Mouse (Mus musculus) left cerebral cortex, adult 2 months (tissue): ENCODE data around the gene Frs2. TPM values are rescaled to one million over a fixed set of nuclear protein-coding genes. Genes with fewer than 3 reads are reported as not detected.

Experiments used
- DNase-seq, 2 experiments: peaks; one replicate each; pipeline ENCODE4 v3.0.0; 2021 to 2022; ENCODE audit warnings: low spot score in 2 of 2, mixed read lengths in 1 of 2; ENCODE audit errors: extremely low spot score in 1 of 2
- H3K27ac ChIP-seq: fragments of 200-600 bp; 2 replicates; pipeline ENCODE4 v1.8.1; 2022
- H3K4me3 ChIP-seq: fragments of 200-600 bp; 2 replicates; pipeline ENCODE4 v1.8.1; 2022
- CTCF ChIP-seq: fragments of 200-600 bp; IDR thresholded peaks from 2 replicates; pipeline ENCODE4 v1.8.1; 2022; ENCODE audit warnings: antibody characterized with exemption, mild to moderate bottlenecking, moderate library complexity
- intact Hi-C: fragments of 180-260 bp; cut with DNase I; formaldehyde crosslinking; loops from one replicate; pipeline ENCODE4 v1.15.1; 2025
- long read RNA-seq, 2 experiments: library from polyadenylated mRNA; stranded (forward); transcript quantifications; one replicate each; pipeline ENCODE4 v2.0.0; 2021; ENCODE audit warnings: borderline mapping rate in 2 of 2
- total RNA-seq, 2 experiments: library from RNA; stranded (reverse); gene quantifications; 2 replicates each; pipeline ENCODE4 v1.2.3; 2021

Frs2 gene
- 10 to 100 TPM; 36.6 to 36.9 TPM for total RNA-seq
- long read RNA-seq, experiment 1, full-length matches to known transcripts = 25 of 41 reads
- long read RNA-seq, experiment 1, partial matches to known transcripts = 1 of 41 reads
- long read RNA-seq, experiment 1, other reads (novel, unspliced or antisense) = 15 of 41 reads
- long read RNA-seq, experiment 2, full-length matches to known transcripts = 26 of 44 reads
- long read RNA-seq, experiment 2, partial matches to known transcripts = 1 of 44 reads
- long read RNA-seq, experiment 2, other reads (novel, unspliced or antisense) = 17 of 44 reads

- peak within 1 kb of the TSS; percentile 82 for H3K27ac ChIP-seq
- DNase-seq = peak; percentile 93 to 95
- peak within 1 kb of the TSS; percentile 86 for H3K4me3 ChIP-seq
- intact Hi-C loops = loop anchor here (1.0 to 10.0 kb wide), 5 partner anchors 59 to 194 kb away; partner anchors contain the start of genes Cct2, Rab3ip and Yeats4
- no peak for TF ChIP-seq CTCF
These were observed at the start of gene Frs2 for GRCm38 (mm10) chr10:117148361-117149003. TSS of gene Frs2 (minus strand) at chr10:117148534.

GRCm38 (mm10) chr10:117196696-117197095 lies 48.4 kb upstream of the Frs2 start:
- intact Hi-C loops = no loop called here
- Histone ChIP-seq H3K27ac (no peak overlapping the region), H3K4me3 (no peak overlapping the region)
- TF ChIP-seq CTCF = no peak
- DNase-seq = no peak

GRCm38 (mm10) chr10:117195748-117196147 lies 47.4 kb upstream of the Frs2 start:
- no peak for TF ChIP-seq CTCF
- Histone ChIP-seq H3K4me3 (no peak overlapping the region), H3K27ac (no peak overlapping the region)
- intact Hi-C loops = no loop called here
- no peak for DNase-seq

- TF ChIP-seq CTCF = no peak
- H3K27ac ChIP-seq = no peak overlapping the region
- intact Hi-C loops = no loop called here
- H3K4me3 ChIP-seq = no peak overlapping the region
- DNase-seq = no peak
These were observed 46.7 kb upstream of the Frs2 start for GRCm38 (mm10) chr10:117195005-117195404.

GRCm38 (mm10) chr10:117193364-117193763 lies 45.0 kb upstream of the Frs2 start:
- intact Hi-C loops = no loop called here
- no peak overlapping the region for H3K27ac ChIP-seq
- no peak overlapping the region for H3K4me3 ChIP-seq
- no peak for DNase-seq
- no peak for TF ChIP-seq CTCF

- no peak for TF ChIP-seq CTCF
- Histone ChIP-seq H3K27ac (no peak overlapping the region), H3K4me3 (no peak overlapping the region)
- intact Hi-C loops = no loop called here
- no peak for DNase-seq
These were observed 37.2 kb upstream of the Frs2 start for GRCm38 (mm10) chr10:117185399-117186089.

- no peak for DNase-seq
- no peak for TF ChIP-seq CTCF
- Histone ChIP-seq H3K27ac (no peak overlapping the region), H3K4me3 (no peak overlapping the region)
- intact Hi-C loops = no loop called here
These were observed 32.8 kb upstream of the Frs2 start for GRCm38 (mm10) chr10:117181098-117181497.

GRCm38 (mm10) chr10:117174645-117175044 lies 26.3 kb upstream of the Frs2 start:
- Histone ChIP-seq H3K27ac (no peak overlapping the region), H3K4me3 (no peak overlapping the region)
- TF ChIP-seq CTCF = no peak
- no peak for DNase-seq
- intact Hi-C loops = no loop called here

GRCm38 (mm10) chr10:117173566-117174438 lies 25.5 kb upstream of the Frs2 start:
- no peak overlapping the region for H3K4me3 ChIP-seq
- TF ChIP-seq CTCF = no peak
- intact Hi-C loops = no loop called here
- no peak overlapping the region for H3K27ac ChIP-seq
- no peak for DNase-seq

- no peak for TF ChIP-seq CTCF
- intact Hi-C loops = no loop called here
- Histone ChIP-seq H3K4me3 (no peak overlapping the region), H3K27ac (no peak overlapping the region)
- no peak for DNase-seq
These were observed 24.8 kb upstream of the Frs2 start for GRCm38 (mm10) chr10:117173111-117173510.

GRCm38 (mm10) chr10:117172069-117172468 lies 23.7 kb upstream of the Frs2 start:
- intact Hi-C loops = no loop called here
- Histone ChIP-seq H3K27ac (no peak overlapping the region), H3K4me3 (no peak overlapping the region)
- no peak for DNase-seq
- no peak for TF ChIP-seq CTCF
